Mouse (Mus musculus) heart, adult 2 months (tissue): Measurements from ENCODE around the gene Nudt8. TPM values are rescaled to one million over a fixed set of nuclear protein-coding genes. Genes with fewer than 3 reads are reported as not detected.

Experiments used
- DNase-seq, 2 experiments: peaks; one replicate each; pipeline ENCODE4 v3.0.0; 2021
- H3K27ac ChIP-seq: fragments of 200-600 bp; 2 replicates; pipeline ENCODE4 v1.8.1; 2022
- H3K27me3 ChIP-seq: fragments of 200-500 bp; 2 replicates; pipeline ENCODE4 v1.6.1; 2012; ENCODE audit warnings: mild to moderate bottlenecking, low read length, inconsistent platforms, mixed read lengths; ENCODE audit not compliant: control insufficient read depth, insufficient read depth
- H3K36me3 ChIP-seq: fragments of 200-500 bp; 2 replicates; pipeline ENCODE4 v1.6.1; 2012; ENCODE audit warnings: low read length, inconsistent platforms; ENCODE audit not compliant: control insufficient read depth, insufficient read depth
- H3K4me1 ChIP-seq: fragments of 200-500 bp; 2 replicates; pipeline ENCODE4 v1.6.1; 2011; ENCODE audit warnings: low read length; ENCODE audit not compliant: control insufficient read depth, insufficient read depth
- H3K4me3 ChIP-seq: fragments of 200-600 bp; 2 replicates; pipeline ENCODE4 v1.8.1; 2022
- H3K79me2 ChIP-seq: fragments of 200-500 bp; replicated peaks from 2 replicates; pipeline ENCODE4 v1.6.1; 2012; ENCODE audit warnings: mild to moderate bottlenecking, inconsistent platforms, low read length, moderate library complexity, mixed read lengths; ENCODE audit not compliant: control insufficient read depth, insufficient read depth
- H3K9ac ChIP-seq: fragments of 200-500 bp; 2 replicates; pipeline ENCODE4 v1.6.1; 2012; ENCODE audit warnings: low read depth, mild to moderate bottlenecking, control low read depth, inconsistent platforms, low read length, mixed read lengths
- CTCF ChIP-seq: fragments of 200-600 bp; IDR thresholded peaks from 2 replicates; pipeline ENCODE4 v1.8.1; 2022; ENCODE audit warnings: antibody characterized with exemption, mild to moderate bottlenecking, moderate library complexity
- EP300 ChIP-seq: fragments of 200-500 bp; IDR thresholded peaks from 2 replicates; pipeline ENCODE4 v1.6.1; 2011; ENCODE audit warnings: low read depth, low read length, control low read depth; ENCODE audit not compliant: insufficient read depth
- POLR2A ChIP-seq: fragments of 200-500 bp; IDR thresholded peaks from 2 replicates; pipeline ENCODE4 v1.6.1; 2011; ENCODE audit warnings: mild to moderate bottlenecking, low read depth, low read length, control low read depth; ENCODE audit not compliant: insufficient read depth
- WGBS: fragments of 180-500 bp; shearing (Covaris S2); methylation state at CpG from one replicate; pipeline ENCODE4 v1.1.7; 2018; 5-methylcytosine and 5-hydroxymethylcytosine counted together
- intact Hi-C: fragments of 180-260 bp; cut with DNase I; formaldehyde crosslinking; loops from one replicate; pipeline ENCODE4 v1.15.1; 2025
- polyA plus RNA-seq: library from polyadenylated mRNA; depleted of rRNA; stranded (reverse); fragments of >200 nt; gene quantifications from 2 replicates; pipeline ENCODE4 v1.2.3, GENCODE M21; 2012
- total RNA-seq, 2 experiments: library from RNA; stranded (reverse); gene quantifications; 2 replicates each; pipeline ENCODE4 v1.2.3; 2021

Nudt8 gene
- total and polyA plus RNA-seq, 3 experiments, result 61.9 to 149 (median 136) TPM

GRCm38 (mm10) chr19:4011086-4011485, 10.7 kb downstream of the Nudt8 start:
- no peak overlapping the region for H3K27ac ChIP-seq
- no peaks in the 10 kb centered on the region for H3K36me3 ChIP-seq
- DNase-seq, result no peak
- intact Hi-C loops, result no loop called here
- no peak overlapping the region for H3K9ac ChIP-seq
- H3K4me3 ChIP-seq, result no peak overlapping the region
- TF ChIP-seq EP300, result no peak
- TF ChIP-seq POLR2A, result no peak
- no peak for TF ChIP-seq CTCF
- H3K27me3 ChIP-seq, result no peaks in the 10 kb centered on the region
- no peaks in the 10 kb centered on the region for H3K79me2 ChIP-seq
- H3K4me1 ChIP-seq, result peaks cover 5% of the 10 kb centered on the region
- WGBS, result 89% methylated on average over 5 of the region's 5 CpGs

GRCm38 (mm10) chr19:4012432-4013022, 12.1 kb downstream of the Nudt8 start, which contains the start of gene Ndufv1:
Ndufv1 (minus strand) TSS chr19:4012806.
- WGBS, result under 1% methylated on average over 45 of the region's 45 CpGs
- DNase-seq, result peak; percentile 93 to 98

GRCm38 (mm10) chr19:4013066-4013465, 12.7 kb downstream of the Nudt8 start:
- Histone ChIP-seq H3K27me3 (no peaks in the 10 kb centered on the region), H3K36me3 (no peaks in the 10 kb centered on the region), H3K4me1 (peaks cover 5% of the 10 kb centered on the region), H3K27ac (peak overlapping the region; percentile 57; the same call in 1 of the 2 replicates), H3K4me3 (peak overlapping the region; percentile 35), H3K9ac (peak overlapping the region; percentile 62), H3K79me2 (no peaks in the 10 kb centered on the region)
- WGBS, result 17% methylated on average over 9 of the region's 9 CpGs
- intact Hi-C loops, result loop anchor here (1.0 kb wide), 1 partner anchor 66 kb away; no protein-coding TSS in a partner anchor
- no peak for TF ChIP-seq EP300
- peak; percentile 1; the same call in 1 of the 2 replicates for TF ChIP-seq CTCF
- TF ChIP-seq POLR2A, result no peak
- no peak for DNase-seq

More at GRCm38 (mm10) chr19:4012432-4013022, 12.1 kb downstream of the Nudt8 start, which contains the start of gene Ndufv1:
- intact Hi-C loops, result loop anchor here (1.0 kb wide), 2 partner anchors 12 to 65 kb away; partner anchors contain the start of genes Gm49405 and Nudt8
- Histone ChIP-seq H3K27ac (peak within 1 kb of the TSS; percentile 97), H3K36me3 (no peaks in the 10 kb centered on the region), H3K79me2 (no peaks in the 10 kb centered on the region), H3K4me1 (peaks cover 5% of the 10 kb centered on the region), H3K27me3 (no peaks in the 10 kb centered on the region), H3K4me3 (peak within 1 kb of the TSS; percentile 81), H3K9ac (peak within 1 kb of the TSS; percentile 85)
- peak; percentile 88 for TF ChIP-seq CTCF
- peak; percentile 95 for TF ChIP-seq POLR2A
- TF ChIP-seq EP300, result peak; percentile 95

- TF ChIP-seq POLR2A, result no peak
- no peak for TF ChIP-seq EP300
- no peak for TF ChIP-seq CTCF
- Histone ChIP-seq H3K27me3 (no peaks in the 10 kb centered on the region), H3K4me1 (peaks cover 5% of the 10 kb centered on the region), H3K9ac (no peak overlapping the region), H3K36me3 (no peaks in the 10 kb centered on the region), H3K79me2 (no peaks in the 10 kb centered on the region), H3K27ac (no peak overlapping the region), H3K4me3 (no peak overlapping the region)
- intact Hi-C loops, result loop anchor here (5.0 kb wide), 3 partner anchors 82 to 292 kb away; partner anchors contain the start of genes Cdk2ap2, Grk2 and Pitpnm1
- DNase-seq, result no peak
Measured at GRCm38 (mm10) chr19:4014802-4015201, 14.4 kb downstream of the Nudt8 start.

- 73% methylated on average over 5 of the region's 5 CpGs for WGBS
- no peak for DNase-seq
- Histone ChIP-seq H3K9ac (no peak overlapping the region), H3K4me3 (no peak overlapping the region), H3K4me1 (peaks cover 5% of the 10 kb centered on the region), H3K36me3 (no peaks in the 10 kb centered on the region), H3K27me3 (no peaks in the 10 kb centered on the region), H3K79me2 (no peaks in the 10 kb centered on the region), H3K27ac (no peak overlapping the region)
- TF ChIP-seq POLR2A (no peak), EP300 (no peak), CTCF (no peak)
- intact Hi-C loops, result loop anchor here (5.0 kb wide), 3 partner anchors 82 to 292 kb away; partner anchors contain the start of genes Cdk2ap2, Grk2 and Pitpnm1
Measured at GRCm38 (mm10) chr19:4015635-4016034, 15.3 kb downstream of the Nudt8 start.

- no peak for TF ChIP-seq POLR2A
- no peak for TF ChIP-seq CTCF
- TF ChIP-seq EP300, result no peak
- no peak overlapping the region for H3K27ac ChIP-seq
- H3K4me1 ChIP-seq, result no peaks in the 10 kb centered on the region; the same call in 1 of the 2 replicates
- H3K27me3 ChIP-seq, result no peaks in the 10 kb centered on the region
- H3K4me3 ChIP-seq, result no peak overlapping the region
- H3K79me2 ChIP-seq, result no peaks in the 10 kb centered on the region
- intact Hi-C loops, result loop anchor here (5.0 kb wide), 3 partner anchors 79 to 289 kb away; partner anchors contain the start of genes Cdk2ap2, Grk2 and Pitpnm1
- H3K9ac ChIP-seq, result no peak overlapping the region
- H3K36me3 ChIP-seq, result no peaks in the 10 kb centered on the region
- WGBS, result 76% methylated on average over 10 of the region's 10 CpGs
- no peak for DNase-seq
Measured at GRCm38 (mm10) chr19:4017921-4018587, 17.7 kb downstream of the Nudt8 start.
